Mouse (Mus musculus): ENCODE measurements around the gene Rab17. TPM values are rescaled to one million over a fixed set of nuclear protein-coding genes. Genes with fewer than 3 reads are reported as not detected.

The Rab17 gene
- 0.36 TPM in 1 of 2 replicates, not detected in the other for polyA plus RNA-seq (2015; fragmentation: Nextera tagmentation; extraction: Ambion mirVana)

DNA sequence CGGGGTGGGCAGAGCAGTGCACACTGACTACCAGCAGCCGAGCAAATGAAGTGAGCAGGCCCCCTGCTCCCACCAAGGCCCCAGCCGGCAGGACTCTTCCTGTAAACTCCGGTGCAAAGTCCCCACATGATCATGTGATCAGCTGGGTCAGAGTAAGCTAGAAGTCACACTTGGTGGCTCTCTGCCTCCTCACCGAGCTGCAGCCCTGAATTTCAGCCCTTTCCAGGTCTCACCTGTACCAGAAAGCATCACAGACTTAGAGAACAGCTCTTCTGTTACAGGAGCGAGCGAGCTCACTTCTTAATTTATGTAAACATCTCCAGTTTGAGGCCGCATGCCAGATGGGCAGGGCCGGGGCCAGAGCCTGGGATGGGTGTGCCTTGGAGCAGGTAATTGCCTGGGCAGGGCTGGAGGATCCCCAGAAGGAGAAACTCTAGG, at the start of gene Rab17:
TSS of gene Rab17 (minus strand) at position 315 of the 438 bp plus-strand sequence.
- 34% methylated on average over 9 of the region's 9 CpGs for WGBS

DNA sequence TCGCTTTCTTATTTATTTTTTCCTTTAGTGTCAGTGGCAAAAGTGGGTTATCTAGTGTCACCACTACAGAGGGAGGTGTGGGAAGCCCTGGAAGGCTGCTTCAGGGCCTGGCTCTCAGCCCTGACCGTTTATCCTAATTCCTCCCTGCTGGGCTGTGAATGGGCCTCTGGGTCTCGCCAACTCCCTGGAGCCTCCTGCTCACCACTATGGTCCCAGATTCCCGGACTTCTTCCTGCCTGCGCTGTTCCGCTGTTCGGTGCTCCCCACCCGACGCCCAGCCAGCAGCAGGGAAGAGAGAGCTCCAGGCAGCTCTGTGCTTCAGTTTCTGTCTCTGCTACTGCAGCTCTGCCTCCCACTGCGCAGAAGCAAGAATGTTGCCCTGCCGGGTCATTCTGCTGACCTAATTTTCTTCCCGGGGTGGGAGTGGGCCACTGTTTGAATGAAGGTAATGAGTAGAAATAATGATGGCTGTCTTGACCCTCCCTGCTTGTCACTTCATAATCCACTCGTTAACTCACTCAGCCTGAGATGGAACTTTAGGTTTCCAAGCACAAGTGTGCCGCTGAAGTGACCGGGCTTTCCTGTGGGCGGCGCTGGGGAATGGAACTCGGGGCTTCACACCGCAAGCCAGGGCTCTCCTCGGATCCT, 47.8 kb upstream of the Rab17 start:
- H3K4me3 ChIP-seq (ENCODE audit: low read length): no peak overlapping the region
- peak overlapping the region; percentile 38; the same call in 1 of the 2 replicates for H3K9ac ChIP-seq (ENCODE audit: low read depth, low read length)
- H3K4me1 ChIP-seq (ENCODE audit: control insufficient read depth, insufficient read depth, low read depth, low read length): peaks cover 8% of the 10 kb centered on the region; the same call in 1 of the 2 replicates
- H3K27me3 ChIP-seq (replicated peaks; ENCODE audit: control insufficient read depth, insufficient read depth, low read length): no peaks in the 10 kb centered on the region
- peak; percentile 77 for ATAC-seq
- no peaks in the 10 kb centered on the region for H3K9me3 ChIP-seq (ENCODE audit: control insufficient read depth, low read length)
- H3K36me3 ChIP-seq (ENCODE audit: control insufficient read depth, insufficient read depth, low read length): 0 out of 2 replicates have a peak, but pooled peaks cover 2% of the 10 kb centered on the region
- peak overlapping the region; percentile 35 for H3K4me2 ChIP-seq (ENCODE audit: low read length)
- WGBS: 17% methylated on average over 20 of the region's 20 CpGs
- peak overlapping the region; percentile 48; the same call in 1 of the 2 replicates for H3K27ac ChIP-seq (ENCODE audit: low read depth, low read length)

More for the DNA sequence above, at the start of gene Rab17:
- Histone ChIP-seq H3K9me3 (ENCODE audit: control insufficient read depth, low read length) (no peaks in the 10 kb centered on the region), H3K36me3 (ENCODE audit: control insufficient read depth, insufficient read depth, low read length) (no peaks in the 10 kb centered on the region), H3K9ac (ENCODE audit: low read depth, low read length) (no peak within 1 kb of the TSS), H3K4me3 (ENCODE audit: low read length) (no peak within 1 kb of the TSS), H3K27ac (ENCODE audit: low read depth, low read length) (no peak within 1 kb of the TSS), H3K4me1 (ENCODE audit: control insufficient read depth, insufficient read depth, low read depth, low read length) (peaks cover 21% of the 10 kb centered on the region), H3K4me2 (ENCODE audit: low read length) (no peak within 1 kb of the TSS), H3K27me3 (replicated peaks; ENCODE audit: control insufficient read depth, insufficient read depth, low read length) (no peaks in the 10 kb centered on the region)
- ATAC-seq: no peak

DNA sequence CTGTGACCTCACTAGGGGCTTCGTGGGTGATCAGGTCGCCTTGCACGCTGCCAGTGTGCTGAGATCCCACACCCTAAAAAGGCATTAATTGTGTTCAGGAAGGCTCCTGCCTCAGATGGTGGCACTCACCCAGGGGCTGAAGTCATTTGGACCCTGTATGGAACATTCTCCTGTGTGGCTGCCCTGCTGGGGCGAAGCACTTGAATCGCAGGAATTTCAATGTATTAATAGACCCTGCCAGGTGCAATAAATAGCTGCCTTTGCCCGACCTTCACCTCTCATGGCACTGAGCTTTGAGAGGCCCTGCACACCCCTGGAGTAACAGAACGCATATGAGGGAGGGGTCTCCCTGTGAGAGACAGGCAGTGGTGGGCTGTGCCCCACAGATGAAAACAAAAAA, 46.1 kb upstream of the Rab17 start:
- no peak for ATAC-seq
- H3K27me3 ChIP-seq (replicated peaks; ENCODE audit: control insufficient read depth, insufficient read depth, low read length): no peaks in the 10 kb centered on the region
- WGBS: 63% methylated on average over 7 of the region's 7 CpGs

DNA sequence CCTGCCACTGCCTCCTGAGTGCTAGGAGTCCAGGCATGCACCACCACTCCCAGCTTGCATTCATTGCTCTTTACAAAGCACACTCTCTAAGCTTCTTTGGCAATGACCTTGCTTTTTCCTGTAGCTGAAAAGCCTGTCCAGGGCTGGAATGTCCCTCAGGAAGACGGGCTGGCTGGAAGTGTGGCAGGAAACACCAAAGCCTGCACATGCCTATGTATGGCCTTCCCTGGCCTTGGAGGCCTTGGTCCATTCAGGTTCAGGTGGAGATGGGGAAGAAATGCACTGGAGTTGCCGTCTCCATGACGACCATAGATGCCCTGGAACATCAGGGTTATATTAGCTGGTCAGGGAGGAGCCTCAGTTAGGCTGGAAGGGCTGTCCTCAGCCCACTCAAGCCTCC, 44.3 kb upstream of the Rab17 start:
- Histone ChIP-seq H3K4me1 (ENCODE audit: control insufficient read depth, insufficient read depth, low read depth, low read length) (peaks cover 8% of the 10 kb centered on the region; the same call in 1 of the 2 replicates), H3K27ac (ENCODE audit: low read depth, low read length) (no peak overlapping the region)
- ATAC-seq: no peak

More for the DNA sequence above, 46.1 kb upstream of the Rab17 start:
- no peaks in the 10 kb centered on the region for H3K36me3 ChIP-seq (ENCODE audit: control insufficient read depth, insufficient read depth, low read length)
- no peak overlapping the region for H3K27ac ChIP-seq (ENCODE audit: low read depth, low read length)
- H3K4me3 ChIP-seq (ENCODE audit: low read length): no peak overlapping the region
- H3K9me3 ChIP-seq (ENCODE audit: control insufficient read depth, low read length): no peaks in the 10 kb centered on the region
- no peak overlapping the region for H3K9ac ChIP-seq (ENCODE audit: low read depth, low read length)
- no peak overlapping the region for H3K4me2 ChIP-seq (ENCODE audit: low read length)
- peaks cover 8% of the 10 kb centered on the region; the same call in 1 of the 2 replicates for H3K4me1 ChIP-seq (ENCODE audit: control insufficient read depth, insufficient read depth, low read depth, low read length)

DNA sequence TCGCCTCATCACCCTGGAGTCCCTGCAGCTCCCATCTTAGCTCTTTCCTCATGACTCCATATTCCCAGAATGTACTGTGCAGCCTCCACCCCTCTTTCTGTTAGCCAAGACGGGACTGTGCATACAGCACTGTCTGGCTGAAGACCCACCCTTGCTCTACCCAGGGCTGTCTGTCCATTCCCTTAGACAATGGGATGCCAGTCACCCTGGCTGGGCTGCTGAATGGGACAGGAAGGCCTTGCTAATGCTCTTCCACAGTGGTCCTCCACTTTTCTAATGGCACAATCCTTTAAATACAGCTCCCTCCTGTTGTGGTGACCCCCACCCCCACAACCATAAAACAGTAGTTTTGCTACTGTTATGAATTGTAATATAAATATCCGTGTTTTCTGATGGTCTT, 41.9 kb upstream of the Rab17 start:
- no peaks in the 10 kb centered on the region for H3K9me3 ChIP-seq (ENCODE audit: control insufficient read depth, low read length)
- H3K4me2 ChIP-seq (ENCODE audit: low read length): no peak overlapping the region
- H3K27me3 ChIP-seq (replicated peaks; ENCODE audit: control insufficient read depth, insufficient read depth, low read length): no peaks in the 10 kb centered on the region
- no peak overlapping the region for H3K27ac ChIP-seq (ENCODE audit: low read depth, low read length)
- H3K9ac ChIP-seq (ENCODE audit: low read depth, low read length): no peak overlapping the region
- 81% methylated on average over 3 of the region's 3 CpGs for WGBS
- H3K4me1 ChIP-seq (ENCODE audit: control insufficient read depth, insufficient read depth, low read depth, low read length): no peaks in the 10 kb centered on the region
- no peaks in the 10 kb centered on the region for H3K36me3 ChIP-seq (ENCODE audit: control insufficient read depth, insufficient read depth, low read length)
- no peak overlapping the region for H3K4me3 ChIP-seq (ENCODE audit: low read length)
- no peak for ATAC-seq

More for the DNA sequence above, 44.3 kb upstream of the Rab17 start:
- Histone ChIP-seq H3K9me3 (ENCODE audit: control insufficient read depth, low read length) (no peaks in the 10 kb centered on the region), H3K36me3 (ENCODE audit: control insufficient read depth, insufficient read depth, low read length) (no peaks in the 10 kb centered on the region), H3K27me3 (replicated peaks; ENCODE audit: control insufficient read depth, insufficient read depth, low read length) (no peaks in the 10 kb centered on the region), H3K4me2 (ENCODE audit: low read length) (no peak overlapping the region), H3K9ac (ENCODE audit: low read depth, low read length) (no peak overlapping the region), H3K4me3 (ENCODE audit: low read length) (no peak overlapping the region)
- 84% methylated on average over 3 of the region's 3 CpGs for WGBS

DNA sequence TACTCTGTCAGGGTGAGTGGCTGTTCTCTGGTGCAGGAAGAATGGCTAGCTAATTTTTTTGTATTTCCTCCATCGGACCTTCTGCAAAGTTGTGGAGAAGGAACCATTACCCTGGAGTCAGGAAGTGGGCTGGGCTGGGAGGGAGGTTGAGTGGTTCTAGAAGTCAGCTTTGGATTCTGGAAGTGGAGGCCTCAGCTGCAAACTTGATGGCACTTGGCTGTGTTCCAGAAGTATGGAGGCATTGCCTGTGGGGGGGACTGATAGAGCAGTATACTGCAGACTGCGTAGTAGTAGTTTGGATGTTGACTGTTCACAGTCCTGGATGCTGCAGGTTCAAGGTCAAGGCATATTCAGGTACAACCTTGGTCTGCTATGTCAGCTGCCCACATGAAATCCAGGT, 41.3 kb upstream of the Rab17 start:
- H3K4me3 ChIP-seq (ENCODE audit: low read length): no peak overlapping the region
- no peak overlapping the region for H3K27ac ChIP-seq (ENCODE audit: low read depth, low read length)
- H3K4me2 ChIP-seq (ENCODE audit: low read length): no peak overlapping the region
- no peak for ATAC-seq
- H3K27me3 ChIP-seq (replicated peaks; ENCODE audit: control insufficient read depth, insufficient read depth, low read length): no peaks in the 10 kb centered on the region
- no peaks in the 10 kb centered on the region for H3K4me1 ChIP-seq (ENCODE audit: control insufficient read depth, insufficient read depth, low read depth, low read length)
- WGBS: 70% methylated on average over 2 of the region's 2 CpGs
- no peak overlapping the region for H3K9ac ChIP-seq (ENCODE audit: low read depth, low read length)
- H3K9me3 ChIP-seq (ENCODE audit: control insufficient read depth, low read length): no peaks in the 10 kb centered on the region
- H3K36me3 ChIP-seq (ENCODE audit: control insufficient read depth, insufficient read depth, low read length): no peaks in the 10 kb centered on the region

DNA sequence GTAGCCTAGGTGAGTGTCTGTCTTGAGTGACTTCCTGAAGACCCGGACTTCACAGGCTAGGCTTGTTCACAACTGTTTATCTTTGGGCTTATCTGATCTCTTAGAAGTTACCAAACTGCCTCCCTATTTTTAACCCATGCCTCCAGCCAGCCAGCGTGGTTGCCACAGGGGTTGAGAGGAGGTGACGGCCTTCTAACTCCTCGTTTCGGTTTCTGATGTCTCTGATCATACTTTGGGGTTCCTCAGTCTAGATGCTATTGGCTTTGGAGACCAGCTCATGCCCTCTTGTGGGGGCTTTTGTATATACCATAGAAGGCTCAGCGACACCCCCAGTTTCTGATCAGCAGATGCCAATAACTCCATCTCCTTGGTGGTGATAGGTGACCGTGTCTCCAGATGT, 40.8 kb upstream of the Rab17 start:
- Histone ChIP-seq H3K4me3 (ENCODE audit: low read length) (no peak overlapping the region), H3K4me2 (ENCODE audit: low read length) (no peak overlapping the region), H3K27me3 (replicated peaks; ENCODE audit: control insufficient read depth, insufficient read depth, low read length) (no peaks in the 10 kb centered on the region), H3K9me3 (ENCODE audit: control insufficient read depth, low read length) (no peaks in the 10 kb centered on the region), H3K4me1 (ENCODE audit: control insufficient read depth, insufficient read depth, low read depth, low read length) (no peaks in the 10 kb centered on the region), H3K27ac (ENCODE audit: low read depth, low read length) (no peak overlapping the region), H3K9ac (ENCODE audit: low read depth, low read length) (no peak overlapping the region), H3K36me3 (ENCODE audit: control insufficient read depth, insufficient read depth, low read length) (no peaks in the 10 kb centered on the region)
- ATAC-seq: no peak
- WGBS: 94% methylated on average over 7 of the region's 7 CpGs

DNA sequence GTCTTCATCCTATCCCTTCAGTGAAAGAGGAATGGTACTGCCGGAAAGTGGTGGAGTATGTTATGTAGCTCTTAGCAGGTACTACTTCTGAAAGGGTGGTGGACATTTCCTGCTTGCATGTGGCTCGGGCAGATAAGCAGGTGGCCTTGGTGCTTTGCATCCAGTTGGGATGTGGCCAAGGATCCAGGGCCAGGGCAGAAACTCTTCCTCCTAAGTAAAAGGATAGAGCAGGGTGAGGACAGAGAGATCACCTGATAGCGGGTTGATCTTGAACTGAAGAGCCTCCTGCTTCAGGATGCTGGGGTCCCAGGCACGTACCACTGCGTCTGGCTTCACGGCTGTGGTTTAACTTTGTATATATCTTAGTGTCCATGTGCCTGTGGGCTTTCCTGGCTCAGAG, 39.8 kb upstream of the Rab17 start:
- no peak overlapping the region for H3K27ac ChIP-seq (ENCODE audit: low read depth, low read length)
- WGBS: 95% methylated on average over 6 of the region's 6 CpGs
- no peak overlapping the region for H3K9ac ChIP-seq (ENCODE audit: low read depth, low read length)
- no peaks in the 10 kb centered on the region for H3K9me3 ChIP-seq (ENCODE audit: control insufficient read depth, low read length)
- no peaks in the 10 kb centered on the region for H3K4me1 ChIP-seq (ENCODE audit: control insufficient read depth, insufficient read depth, low read depth, low read length)
- no peak overlapping the region for H3K4me3 ChIP-seq (ENCODE audit: low read length)
- no peaks in the 10 kb centered on the region for H3K36me3 ChIP-seq (ENCODE audit: control insufficient read depth, insufficient read depth, low read length)
- ATAC-seq: no peak
- no peak overlapping the region for H3K4me2 ChIP-seq (ENCODE audit: low read length)
- H3K27me3 ChIP-seq (replicated peaks; ENCODE audit: control insufficient read depth, insufficient read depth, low read length): no peaks in the 10 kb centered on the region

DNA sequence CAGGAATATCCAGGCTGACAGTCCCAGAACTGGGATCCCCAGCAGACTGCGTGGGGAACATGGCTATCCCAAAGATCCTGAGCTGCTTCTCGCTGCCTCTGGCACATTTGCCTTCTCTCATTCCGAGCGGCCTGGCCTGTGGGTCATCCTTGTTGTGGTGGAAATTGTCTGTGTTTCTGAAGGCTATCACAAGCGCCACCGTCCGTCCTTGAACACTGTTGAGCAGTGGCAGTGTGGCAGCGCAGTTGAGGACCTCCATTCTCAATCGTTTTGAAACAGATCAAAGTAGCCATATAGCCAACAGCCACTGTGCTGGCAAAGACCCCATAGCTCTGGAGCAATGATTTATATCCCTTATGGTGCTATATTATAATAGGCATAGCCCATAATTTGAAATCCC, 39.3 kb upstream of the Rab17 start:
- Histone ChIP-seq H3K36me3 (ENCODE audit: control insufficient read depth, insufficient read depth, low read length) (no peaks in the 10 kb centered on the region), H3K9me3 (ENCODE audit: control insufficient read depth, low read length) (no peaks in the 10 kb centered on the region), H3K4me1 (ENCODE audit: control insufficient read depth, insufficient read depth, low read depth, low read length) (no peaks in the 10 kb centered on the region), H3K27ac (ENCODE audit: low read depth, low read length) (no peak overlapping the region), H3K9ac (ENCODE audit: low read depth, low read length) (no peak overlapping the region), H3K27me3 (replicated peaks; ENCODE audit: control insufficient read depth, insufficient read depth, low read length) (no peaks in the 10 kb centered on the region), H3K4me2 (ENCODE audit: low read length) (no peak overlapping the region), H3K4me3 (ENCODE audit: low read length) (no peak overlapping the region)
- no peak for ATAC-seq
- 85% methylated on average over 9 of the region's 9 CpGs for WGBS
